Mouse (Mus musculus) c-Kit-negative CD71-positive TER-119-positive erythroid progenitor cells, embryonic 14.5 days (primary cell): ENCODE measurements at regions not wholly inside any gene's neighbourhood (a gene's known extent, or its start where the extent isn't known, plus 50 kb on each side); places are given as distances from the start of the nearest gene placed in this dataset.

Experiments used
- DNase-seq: peaks from one replicate; pipeline ENCODE4 v3.0.0-alpha.2; 2013; ENCODE audit warnings: low read depth, low spot score

GRCm38 (mm10) chr1:92284155-92284554 is 88.7 kb upstream of the Hdac4 start:
- DNase-seq: no peak

- no peak for DNase-seq
Observed at GRCm38 (mm10) chr1:92277199-92277747, 81.8 kb upstream of the Hdac4 start.

- no peak for DNase-seq
Observed at GRCm38 (mm10) chr1:92275388-92275787, 79.9 kb upstream of the Hdac4 start.

GRCm38 (mm10) chr1:92273760-92274159 is 78.3 kb upstream of the Hdac4 start:
- DNase-seq: no peak

GRCm38 (mm10) chr1:92271676-92272291 is 76.3 kb upstream of the Hdac4 start:
- no peak for DNase-seq

GRCm38 (mm10) chr1:92270486-92271058 is 75.1 kb upstream of the Hdac4 start:
- no peak for DNase-seq

GRCm38 (mm10) chr1:92269464-92269863 is 74.0 kb upstream of the Hdac4 start:
- no peak for DNase-seq

- no peak for DNase-seq
Observed at GRCm38 (mm10) chr1:92264941-92265340, 69.4 kb upstream of the Hdac4 start.

GRCm38 (mm10) chr1:92259715-92260392 is 64.4 kb upstream of the Hdac4 start:
- DNase-seq: no peak

- DNase-seq: no peak
Observed at GRCm38 (mm10) chr1:92258026-92258425, 62.5 kb upstream of the Hdac4 start.

GRCm38 (mm10) chr1:92253086-92253485 is 57.6 kb upstream of the Hdac4 start:
- DNase-seq: no peak

GRCm38 (mm10) chr1:92250594-92251463 is 55.3 kb upstream of the Hdac4 start:
- DNase-seq: no peak
